Mouse (Mus musculus): ENCODE measurements around the gene Anxa8. TPM values are rescaled to one million over a fixed set of nuclear protein-coding genes. Genes with fewer than 3 reads are reported as not detected.

Anxa8 gene
- 1 to 10 TPM; 2.6 to 3.7 TPM for total RNA-seq (2021)

DNA sequence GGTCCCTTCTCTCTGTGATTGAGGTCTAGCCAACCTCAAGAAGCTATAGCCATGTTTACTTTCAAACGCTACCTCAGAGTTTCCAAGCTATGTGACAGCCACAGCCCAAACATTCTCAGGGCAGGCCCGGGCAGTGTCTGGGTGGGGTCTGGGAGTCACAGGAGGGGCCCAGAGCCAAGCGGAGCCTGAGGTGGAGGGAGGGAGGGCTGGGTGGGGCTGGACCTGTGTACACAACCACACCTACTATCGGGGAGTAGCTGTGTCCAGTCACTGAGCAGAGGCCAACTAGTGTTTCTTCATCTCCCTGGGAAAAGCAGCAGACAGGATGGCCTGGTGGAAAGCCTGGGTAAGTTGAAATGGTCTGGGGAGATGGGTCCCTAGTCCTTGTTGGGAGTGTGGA is at the start of gene Anxa8:
Anxa8 (plus strand) TSS at position 251 of the 400 bp plus-strand sequence.
- intact Hi-C loops (cut with DNase I): no loop called here
- peak in 1 of 2 experiments; percentile 10 for DNase-seq

DNA sequence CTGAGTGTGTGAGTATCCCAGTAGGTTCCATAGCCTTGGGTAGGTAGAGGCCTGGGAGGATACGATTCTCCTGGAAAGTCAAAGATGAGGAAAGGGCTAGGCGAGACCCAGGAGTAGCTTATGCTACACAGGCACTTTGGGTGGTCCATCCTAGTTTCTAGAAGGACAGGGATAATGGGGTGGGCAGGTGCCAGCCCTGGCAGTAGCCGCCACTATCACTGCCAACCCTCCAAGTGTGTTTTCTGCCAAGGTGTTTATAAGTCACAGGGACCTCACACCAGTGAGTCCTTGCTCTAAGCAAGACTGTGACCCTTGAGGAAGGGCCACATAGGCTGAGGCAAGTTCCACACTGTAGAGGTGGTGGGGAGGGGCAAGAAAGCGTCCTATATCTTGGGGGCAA is 44.5 kb upstream of the Anxa8 start:
- intact Hi-C loops (cut with DNase I): no loop called here
- no peak for DNase-seq

DNA sequence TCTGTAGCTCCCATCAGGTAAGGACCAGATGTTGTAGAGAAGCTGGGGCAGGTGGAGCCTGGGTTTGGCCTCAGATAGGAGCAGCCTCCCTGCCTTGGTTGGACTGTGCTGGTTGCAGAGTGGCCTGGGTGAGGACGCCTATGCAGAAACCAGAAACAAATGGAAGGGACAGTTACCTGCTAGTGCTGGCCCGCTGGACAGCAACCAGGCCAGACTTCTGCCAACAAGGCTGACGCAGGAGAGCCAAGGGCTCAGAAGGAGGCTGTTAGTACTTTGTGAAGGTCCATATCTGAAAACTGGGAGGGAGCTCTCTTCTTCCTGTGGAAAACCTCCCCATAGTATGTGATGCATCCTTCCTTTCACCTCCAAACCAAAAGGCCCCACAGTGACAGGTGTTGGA is 42.4 kb upstream of the Anxa8 start:
- intact Hi-C loops (cut with DNase I): no loop called here
- no peak for DNase-seq

DNA sequence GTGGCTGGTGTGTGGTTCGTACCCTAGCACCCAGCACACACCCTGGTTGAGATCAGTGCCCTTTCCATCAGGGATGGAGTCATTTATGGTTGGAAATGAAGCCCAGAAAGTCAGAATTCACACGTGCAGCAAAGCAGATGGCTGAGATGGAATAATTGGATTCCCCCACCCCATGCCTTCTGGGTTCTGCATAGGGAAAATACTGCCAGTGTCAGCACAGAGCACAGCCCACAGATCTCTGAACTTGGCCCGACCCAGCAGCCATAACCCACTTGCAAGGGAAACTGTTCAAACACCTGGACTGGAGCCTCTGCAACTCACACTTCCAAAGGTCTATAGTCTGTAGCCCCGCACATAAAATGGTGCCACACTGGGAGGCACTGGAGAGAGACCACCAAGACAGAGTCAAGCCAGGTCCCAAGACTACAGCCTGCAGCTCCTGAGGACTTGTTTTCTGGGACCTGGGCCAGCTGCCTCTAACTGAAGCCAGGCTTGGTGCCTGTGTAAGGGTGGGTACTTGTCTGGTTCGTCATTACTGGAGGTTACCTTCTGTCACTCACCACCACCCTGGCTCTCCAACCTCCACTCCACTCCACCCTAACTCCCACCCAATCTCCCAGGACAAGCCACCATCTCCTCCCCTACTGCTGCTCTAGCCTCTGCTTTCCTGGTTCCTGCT is 35.5 kb upstream of the Anxa8 start:
- intact Hi-C loops (cut with DNase I): no loop called here
- no peak for DNase-seq

DNA sequence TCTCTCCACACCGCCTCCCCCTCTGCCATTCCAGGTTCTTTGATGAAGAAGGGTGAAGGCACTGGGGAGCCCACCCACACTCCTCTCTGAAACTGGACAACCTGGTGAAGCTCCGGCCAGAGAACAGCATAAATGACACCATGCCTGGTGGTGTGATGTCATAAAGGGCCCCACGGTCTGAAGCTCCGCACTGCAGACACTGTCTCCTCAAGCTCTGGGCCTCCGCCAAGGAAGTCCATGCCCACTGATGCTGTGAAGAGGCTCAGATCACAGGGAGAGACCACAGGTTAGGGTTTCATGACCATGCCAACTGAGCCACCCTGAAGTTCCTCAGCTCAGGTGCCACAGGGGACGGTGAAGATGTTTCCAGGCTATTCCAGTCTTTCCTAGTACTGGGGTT is 33.3 kb upstream of the Anxa8 start, which contains the start of gene Antxrl:
Antxrl (plus strand) TSS at position 192 of the 400 bp plus-strand sequence.
- intact Hi-C loops (cut with DNase I): no loop called here
- no peak for DNase-seq

- intact Hi-C loops (cut with DNase I): no loop called here
- DNase-seq: no peak
These were observed 14.1 kb upstream of the Anxa8 start for GRCm38 (mm10) chr14:34071665-34072064.

- DNase-seq: no peak
- intact Hi-C loops (cut with DNase I): no loop called here
These were observed 10.4 kb upstream of the Anxa8 start for GRCm38 (mm10) chr14:34075346-34075745.

- intact Hi-C loops (cut with DNase I): no loop called here
- no peak for DNase-seq
These were observed 8.6 kb upstream of the Anxa8 start for GRCm38 (mm10) chr14:34077222-34077621.

DNA sequence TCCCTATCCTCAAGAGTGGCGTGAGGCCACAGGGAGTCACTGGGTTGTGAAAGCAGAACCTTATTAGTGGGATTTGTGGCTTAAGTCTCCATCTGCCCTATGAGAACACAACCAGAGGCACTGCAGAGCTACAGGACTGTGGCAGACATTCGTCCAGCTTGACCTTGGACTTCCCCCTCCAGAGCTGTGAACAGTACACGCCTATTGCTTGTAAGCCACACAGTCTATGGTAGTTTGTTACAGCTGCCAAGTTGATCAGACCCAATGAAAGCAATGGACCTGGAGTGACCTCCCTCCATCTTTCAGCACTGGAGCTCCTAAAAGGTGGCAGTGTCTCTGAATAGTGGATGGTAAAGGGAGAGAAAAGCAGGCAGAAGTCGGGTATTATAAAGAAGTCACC is 7.5 kb upstream of the Anxa8 start:
- no peak for DNase-seq
- intact Hi-C loops (cut with DNase I): no loop called here

DNA sequence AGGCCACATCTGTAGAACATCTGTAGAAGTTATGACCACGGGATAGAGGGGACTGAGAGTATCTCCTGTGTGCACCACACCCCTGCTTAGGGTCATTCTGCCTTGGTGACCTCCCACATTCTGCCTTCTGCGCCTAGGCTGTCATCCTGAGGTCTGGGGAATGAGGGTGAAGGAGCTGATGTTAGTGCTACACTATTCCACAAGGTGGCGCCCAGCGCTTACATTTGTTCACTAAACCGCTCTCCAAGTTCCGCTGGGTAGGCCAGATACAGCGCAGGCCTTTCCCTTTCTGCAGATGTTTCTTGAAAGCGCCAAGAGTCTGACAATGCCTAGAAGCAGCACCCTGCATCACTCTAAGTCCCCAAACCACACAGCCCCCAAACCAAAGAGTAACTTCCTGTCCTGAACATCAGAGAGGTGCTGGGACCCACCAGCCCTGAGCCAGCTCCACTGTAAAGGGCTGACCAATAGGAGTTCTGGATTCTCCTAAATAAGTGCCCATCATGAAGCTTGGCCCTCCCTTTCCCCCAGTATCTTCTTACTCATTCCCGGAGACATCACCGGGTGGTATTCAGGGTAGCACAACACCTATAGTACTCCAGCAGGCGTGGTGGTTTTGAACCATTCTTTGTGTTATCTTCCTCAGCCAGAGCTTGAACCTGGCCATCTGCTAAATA is 5.3 kb upstream of the Anxa8 start:
- peak; percentile 72 to 75 for DNase-seq
- intact Hi-C loops (cut with DNase I): loop anchor here (1.0 to 5.0 kb wide), 7 partner anchors 24 to 472 kb away; no protein-coding TSS in a partner anchor

DNA sequence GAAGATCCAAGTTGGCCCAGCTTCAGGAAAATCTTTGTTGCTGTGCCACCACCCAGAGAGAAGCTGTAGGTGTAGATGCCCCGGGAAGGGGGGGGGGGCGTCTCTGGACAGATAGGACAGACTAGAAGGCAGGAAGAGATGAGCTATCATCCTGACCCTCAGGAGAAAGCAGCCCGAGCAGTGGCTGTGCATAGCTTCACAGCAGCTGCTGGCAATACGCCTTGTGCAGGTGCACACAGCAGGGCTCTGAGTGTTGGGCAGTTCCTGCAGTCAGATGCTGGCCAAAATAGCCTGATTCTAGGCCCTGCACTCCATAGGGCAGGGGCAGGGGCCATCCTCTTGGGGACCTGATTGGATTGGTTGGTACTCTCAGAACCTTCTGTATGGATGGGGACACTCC is 1.0 kb downstream of the Anxa8 start:
- intact Hi-C loops (cut with DNase I): no loop called here
- no peak for DNase-seq

DNA sequence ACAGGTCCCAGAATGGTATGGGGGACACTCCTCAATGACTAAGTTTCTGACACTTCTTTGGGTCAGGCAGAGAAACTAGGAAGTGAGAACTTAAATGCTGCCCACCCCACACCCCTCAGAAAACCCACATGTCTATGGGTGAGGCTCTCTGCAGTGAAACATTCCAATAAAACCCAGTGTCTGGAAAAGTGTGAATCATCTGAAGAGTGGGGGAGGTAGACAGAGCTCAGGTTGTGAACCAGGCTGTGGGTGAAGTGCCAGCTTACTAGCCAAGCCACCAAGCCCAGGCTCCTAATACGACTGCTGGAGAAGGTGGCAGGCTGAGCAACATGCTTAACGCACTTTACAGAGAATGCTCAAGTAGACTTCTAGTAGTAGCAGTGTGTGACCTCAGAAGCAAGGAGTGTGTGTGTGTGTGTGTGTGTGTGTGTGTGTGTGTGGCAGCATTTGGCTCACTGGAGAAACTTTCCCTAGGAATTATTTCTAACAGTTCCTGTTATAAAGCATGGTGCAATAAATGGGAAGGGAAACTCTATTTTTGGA is 2.1 kb downstream of the Anxa8 start:
- intact Hi-C loops (cut with DNase I): no loop called here
- no peak for DNase-seq

DNA sequence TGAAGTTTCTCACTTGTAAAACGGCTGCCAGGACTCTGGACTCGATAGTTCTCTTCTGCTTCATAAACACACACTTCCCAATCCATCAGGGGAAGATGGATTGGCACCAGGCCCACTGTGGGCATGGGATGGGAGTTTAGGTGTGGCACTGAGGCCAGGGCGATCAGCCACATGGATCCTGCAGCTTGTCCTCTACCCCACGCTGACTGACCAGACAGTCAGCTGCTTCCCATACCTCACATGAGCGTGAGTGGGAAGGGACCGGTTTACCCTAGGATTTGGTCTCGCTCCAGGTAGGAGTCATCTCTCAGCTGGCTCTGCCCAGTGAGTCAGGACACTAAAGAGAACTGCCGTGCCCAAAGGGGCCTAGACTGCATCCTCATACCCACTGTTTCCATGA is 4.0 kb downstream of the Anxa8 start:
- intact Hi-C loops (cut with DNase I): no loop called here
- no peak for DNase-seq

- intact Hi-C loops (cut with DNase I): no loop called here
- DNase-seq: no peak
These were observed 5.7 kb downstream of the Anxa8 start for GRCm38 (mm10) chr14:34091475-34091874.

DNA sequence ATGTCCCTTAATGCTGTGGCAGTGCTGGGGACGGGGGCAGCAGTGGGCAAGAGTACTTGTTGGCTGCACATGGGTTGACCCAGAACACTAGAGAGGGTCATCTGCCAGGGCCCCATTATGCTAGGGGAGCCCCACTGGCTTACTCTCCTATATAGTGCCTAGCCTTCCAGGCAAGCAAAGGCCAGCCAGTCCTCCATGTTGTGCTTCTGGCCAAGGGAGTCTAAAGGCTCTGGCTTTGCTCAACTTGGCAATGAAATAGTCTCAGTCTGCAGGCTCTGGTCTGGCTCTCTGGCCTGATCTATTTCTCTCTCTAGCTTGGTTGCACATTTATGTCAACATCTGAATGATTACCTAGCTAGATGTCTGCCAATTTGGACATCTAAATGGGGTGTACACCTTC is 7.1 kb downstream of the Anxa8 start:
- DNase-seq: no peak
- intact Hi-C loops (cut with DNase I): no loop called here

DNA sequence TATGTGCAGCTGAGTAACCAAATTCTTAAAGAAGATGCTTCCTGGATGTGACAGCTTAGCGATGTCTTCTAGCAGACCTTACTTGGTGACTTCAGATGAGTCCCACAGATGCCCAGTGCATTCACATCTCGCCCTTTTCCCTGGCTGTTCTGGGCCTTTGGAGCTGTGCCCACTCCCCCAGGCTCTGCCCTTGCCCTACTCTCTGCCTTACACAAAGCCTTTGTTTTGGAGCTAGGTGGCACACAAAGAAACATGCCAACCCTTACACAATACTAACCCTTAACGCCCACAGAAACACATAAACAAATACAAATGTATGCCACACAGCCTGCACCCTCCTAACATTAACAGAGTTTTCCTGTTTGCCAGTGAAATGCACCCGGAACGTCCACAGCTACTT is 10.4 kb downstream of the Anxa8 start:
- intact Hi-C loops (cut with DNase I): no loop called here

GRCm38 (mm10) chr14:34102601-34103000 is 16.8 kb downstream of the Anxa8 start, which contains the start of gene A630023A22Rik:
Gene A630023A22Rik (minus strand): TSS chr14:34102754.
- DNase-seq: no peak
- intact Hi-C loops (cut with DNase I): no loop called here

More for the DNA sequence above, 10.4 kb downstream of the Anxa8 start:
- DNase-seq: no peak

- no peak for DNase-seq
- intact Hi-C loops (cut with DNase I): loop anchor here (1.0 to 2.0 kb wide), 2 partner anchors 24 to 145 kb away; no protein-coding TSS in a partner anchor
These were observed 18.1 kb downstream of the Anxa8 start for GRCm38 (mm10) chr14:34103855-34104254.

DNA sequence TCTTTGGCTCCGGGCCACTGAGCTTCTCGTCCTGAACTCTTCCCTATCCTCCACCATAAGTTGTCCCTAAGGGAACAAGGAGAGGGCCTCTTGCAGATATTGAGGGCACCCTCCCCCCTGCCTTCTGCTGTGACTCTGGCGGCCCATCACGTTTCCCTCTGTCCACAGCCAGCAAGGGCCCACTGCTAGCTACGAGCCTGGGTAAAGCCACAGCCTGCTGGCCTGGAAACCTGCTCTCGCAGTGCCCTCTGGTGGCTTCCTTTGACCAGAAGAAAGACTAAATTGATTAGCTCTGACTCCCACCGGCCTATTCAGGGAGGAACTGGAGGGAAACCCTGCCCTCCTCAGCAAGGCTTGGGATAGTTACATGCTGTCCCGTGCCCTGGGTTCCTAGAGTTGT is 19.1 kb downstream of the Anxa8 start:
- DNase-seq: peak; percentile 75
- intact Hi-C loops (cut with DNase I): loop anchor here (1.0 to 2.0 kb wide), 3 partner anchors 25 to 146 kb away; no protein-coding TSS in a partner anchor

DNA sequence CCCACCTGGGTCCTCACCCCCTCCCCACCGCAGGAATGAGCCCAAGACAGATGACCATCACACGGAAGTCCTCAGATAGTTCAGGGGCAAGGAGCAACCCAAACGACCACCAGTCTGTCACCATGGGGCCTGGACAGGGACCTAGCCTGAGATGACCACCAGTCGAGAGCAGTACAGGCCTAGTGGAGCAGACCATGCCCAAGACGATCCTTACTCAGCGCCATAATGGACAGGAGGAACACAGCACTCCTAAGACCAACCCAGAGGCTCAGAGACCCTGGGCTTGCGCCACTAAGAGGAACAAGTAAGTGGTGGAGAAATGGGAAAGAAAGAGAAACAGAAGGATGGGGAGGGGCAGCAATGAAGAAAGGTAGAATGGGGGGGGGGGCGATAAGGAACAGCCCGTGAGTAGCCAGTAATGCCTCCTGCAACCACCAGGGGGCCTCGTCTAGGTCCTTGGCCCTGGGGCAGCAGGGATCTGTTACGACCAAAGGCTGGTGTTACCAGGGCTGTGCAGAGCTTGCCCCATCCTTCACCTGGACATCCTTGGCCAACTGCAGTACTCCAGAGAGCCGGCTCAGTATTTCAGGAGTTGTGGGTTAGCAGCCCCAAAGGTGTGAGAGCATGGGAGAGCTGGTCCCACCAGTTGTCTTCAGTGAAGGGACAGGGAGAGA is 20.7 kb downstream of the Anxa8 start:
- DNase-seq: peak in 1 of 2 experiments; percentile 50
- intact Hi-C loops (cut with DNase I): loop anchor here (2.0 kb wide), 1 partner anchor 46 kb away; the partner anchor contains the start of gene Npy4r

- no peak for DNase-seq
- intact Hi-C loops (cut with DNase I): loop anchor here (2.0 kb wide), 1 partner anchor 45 kb away; the partner anchor contains the start of gene Npy4r
These were observed 21.8 kb downstream of the Anxa8 start for GRCm38 (mm10) chr14:34107594-34107993.
